Mouse (Mus musculus) right cerebral cortex, postnatal 25 days (tissue): Measurements from ENCODE around the gene Strn4.

Source experiments
- DNase-seq: peaks from one replicate; pipeline ENCODE4 v3.0.0; 2022

The Strn4 gene

GRCm38 (mm10) chr7:16843441-16844171 lies 27.9 kb downstream of the Strn4 start:
- DNase-seq: no peak

DNA sequence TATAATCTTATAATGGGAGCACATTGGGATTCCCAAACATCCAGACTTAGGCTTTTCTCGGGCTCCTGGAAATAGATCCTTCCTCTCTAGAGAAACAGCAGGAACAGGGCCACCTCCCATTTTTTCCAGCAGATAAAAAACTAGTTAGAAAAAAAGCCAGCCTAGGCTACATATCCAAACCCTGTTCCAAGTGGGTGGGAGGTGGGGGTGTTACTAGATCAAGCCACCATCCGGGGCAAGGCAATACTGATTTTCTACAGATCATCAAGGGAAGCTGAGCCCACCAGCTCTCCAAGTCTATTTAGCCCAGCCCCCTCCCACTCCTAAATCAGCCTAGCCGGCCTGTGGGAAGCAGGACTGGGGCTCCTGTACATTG lies 29.0 kb downstream of the Strn4 start:
- DNase-seq: no peak

GRCm38 (mm10) chr7:16845072-16845819 lies 29.6 kb downstream of the Strn4 start:
- DNase-seq: no peak

DNA sequence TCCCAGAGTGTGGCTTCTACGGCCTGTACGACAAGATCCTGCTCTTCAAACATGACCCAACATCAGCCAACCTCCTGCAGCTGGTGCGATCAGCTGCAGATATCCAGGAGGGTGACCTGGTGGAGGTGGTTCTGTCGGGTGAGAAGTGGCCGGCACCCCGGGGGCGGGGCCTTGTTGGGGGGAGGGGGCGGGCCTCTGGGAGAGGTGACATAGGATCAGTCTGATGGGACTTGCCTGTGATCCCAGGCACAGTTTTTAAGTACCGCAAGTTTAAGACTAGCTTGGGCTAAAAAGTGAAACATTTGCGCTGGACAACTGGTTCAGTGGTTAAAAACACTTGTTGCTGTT lies 30.1 kb downstream of the Strn4 start:
- DNase-seq: no peak

GRCm38 (mm10) chr7:16846775-16847174 lies 31.1 kb downstream of the Strn4 start:
- DNase-seq: no peak

DNA sequence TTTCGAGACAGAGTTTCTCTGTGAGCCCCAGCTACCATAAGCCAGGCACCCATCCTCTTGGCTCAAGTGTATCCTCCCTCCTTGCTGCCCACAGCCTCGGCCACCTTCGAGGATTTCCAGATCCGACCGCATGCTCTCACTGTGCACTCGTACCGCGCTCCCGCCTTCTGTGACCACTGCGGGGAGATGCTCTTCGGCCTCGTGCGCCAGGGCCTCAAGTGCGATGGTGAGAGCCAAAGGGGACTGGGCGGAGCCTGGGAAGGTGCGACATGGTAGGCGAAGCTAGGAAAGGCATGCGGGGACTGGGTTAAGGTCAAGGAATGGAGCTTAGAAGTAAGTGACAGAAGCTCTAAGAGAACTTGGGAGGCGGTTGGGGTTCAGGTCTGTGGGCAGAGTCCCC lies 31.8 kb downstream of the Strn4 start:
- no peak for DNase-seq

GRCm38 (mm10) chr7:16848579-16848978 lies 32.9 kb downstream of the Strn4 start:
- DNase-seq: peak; percentile 62

DNA sequence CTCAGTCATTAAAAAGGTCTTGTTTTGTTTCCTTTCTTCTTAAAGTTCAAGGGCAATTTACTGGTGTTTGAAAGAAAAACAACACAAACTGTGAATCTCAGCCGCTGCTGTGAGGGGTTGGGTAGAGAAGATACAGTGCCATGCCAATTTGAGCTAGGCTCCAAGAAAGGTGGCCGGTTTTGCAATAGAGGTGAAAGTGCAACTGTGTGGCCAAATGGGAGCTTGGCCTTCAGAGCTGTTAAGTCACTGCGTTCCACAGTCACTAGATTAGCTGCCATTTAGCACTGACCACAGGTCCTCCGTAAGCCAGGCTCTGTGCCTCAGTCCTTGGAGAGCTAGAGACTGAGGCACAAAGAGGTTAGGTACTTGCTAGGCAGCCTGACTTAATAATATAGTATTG lies 35.9 kb downstream of the Strn4 start:
- DNase-seq: no peak

DNA sequence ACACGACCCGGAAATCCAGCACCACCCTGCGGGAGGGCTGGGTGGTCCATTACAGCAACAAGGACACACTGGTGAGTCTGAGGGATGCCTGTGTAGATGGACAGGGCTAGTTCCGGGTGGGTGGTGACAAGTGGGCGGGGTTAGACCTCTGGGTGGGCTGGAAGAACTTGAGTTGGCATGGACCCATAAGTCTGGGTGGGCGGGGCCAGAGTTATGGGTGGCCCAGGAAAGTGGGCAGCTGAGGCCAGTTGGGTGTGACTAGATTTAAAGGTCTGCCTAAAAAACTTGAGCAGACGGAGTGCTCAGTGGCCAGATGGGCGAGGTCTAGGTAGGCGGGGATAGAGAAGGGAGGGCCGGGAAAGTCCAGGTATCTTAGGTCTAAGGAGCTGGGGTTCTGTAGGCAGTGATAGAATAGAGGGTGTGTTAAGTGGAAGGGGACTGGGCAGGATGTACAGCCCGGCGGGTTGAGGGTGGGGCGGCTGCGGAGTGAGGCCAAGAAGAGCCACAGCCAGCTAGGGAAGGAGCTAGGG lies 37.7 kb downstream of the Strn4 start:
- DNase-seq: no peak

GRCm38 (mm10) chr7:16858336-16858735 lies 42.6 kb downstream of the Strn4 start:
- no peak for DNase-seq

DNA sequence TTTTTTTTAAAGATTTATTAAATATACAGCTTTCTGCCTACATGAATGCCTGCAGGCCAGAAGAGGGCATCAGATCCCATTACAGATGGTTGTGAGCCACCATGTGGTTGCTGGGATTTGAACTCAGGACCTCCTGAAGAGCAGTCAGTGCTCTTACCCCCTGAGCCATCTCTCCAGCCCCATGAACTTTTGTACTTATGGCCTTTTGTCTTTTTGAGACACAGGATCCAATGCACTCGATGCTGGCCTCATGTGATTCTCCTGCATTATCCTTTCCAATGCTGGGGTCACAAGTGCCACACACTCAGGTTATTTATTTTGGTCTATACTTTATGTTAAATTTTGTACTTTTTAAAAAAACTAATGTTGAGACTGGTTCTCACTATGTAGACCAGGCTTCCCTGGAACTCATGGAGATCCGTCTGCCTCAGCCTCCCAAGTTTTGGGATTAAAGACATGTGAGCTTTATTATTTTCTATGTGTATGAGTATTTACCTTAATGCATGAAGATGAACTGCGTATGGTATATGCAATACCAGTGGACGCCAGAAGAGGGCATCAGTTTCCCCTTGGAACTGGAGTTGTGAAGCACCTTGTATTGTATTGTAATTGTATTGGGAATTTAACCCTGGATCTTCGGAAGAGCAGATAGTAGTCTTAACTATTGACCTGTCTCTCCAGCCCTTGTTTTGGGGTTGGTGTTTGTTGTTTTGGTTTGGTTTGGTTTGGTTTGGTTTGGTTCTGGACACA lies 44.4 kb downstream of the Strn4 start:
- no peak for DNase-seq

DNA sequence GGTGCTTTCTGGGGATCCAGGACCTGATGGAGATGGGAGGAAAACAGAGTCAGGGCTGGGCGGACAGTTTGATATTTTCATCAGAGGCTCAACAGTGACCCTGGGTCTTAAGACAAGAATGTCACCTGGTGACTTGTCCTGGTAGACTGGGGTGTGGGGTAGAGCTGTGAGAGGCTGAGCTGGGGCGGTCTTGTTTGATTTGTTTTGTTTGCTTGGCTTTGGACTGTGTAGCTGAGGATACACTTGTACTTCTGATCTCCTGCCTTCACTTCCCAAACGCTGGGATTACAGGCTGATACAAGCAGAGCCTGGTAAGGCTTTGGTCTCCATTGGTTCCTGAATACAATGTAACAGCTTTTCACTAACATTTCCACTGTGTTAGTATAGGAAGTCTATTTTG lies 51.8 kb downstream of the Strn4 start:
- no peak for DNase-seq

DNA sequence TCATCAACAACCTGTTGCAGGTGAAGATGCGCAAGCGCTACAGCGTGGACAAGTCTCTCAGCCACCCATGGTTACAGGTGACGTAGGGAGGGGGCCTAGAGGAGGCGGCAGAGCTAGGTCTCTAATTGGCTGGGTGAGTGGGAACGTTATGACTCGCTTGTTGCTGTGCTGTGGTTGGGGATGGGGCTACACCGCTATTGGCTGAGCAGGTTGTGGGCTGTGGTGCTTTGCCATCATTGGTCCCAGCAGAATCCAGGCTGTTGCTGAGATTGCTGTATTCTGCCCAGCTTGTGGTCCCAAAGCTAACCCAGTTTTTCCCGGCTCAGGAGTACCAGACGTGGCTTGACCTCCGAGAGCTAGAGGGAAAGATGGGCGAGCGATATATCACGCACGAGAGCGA lies 53.8 kb downstream of the Strn4 start:
- peak; percentile 93 for DNase-seq

GRCm38 (mm10) chr7:16871600-16871999 lies 55.9 kb downstream of the Strn4 start:
- no peak for DNase-seq

DNA sequence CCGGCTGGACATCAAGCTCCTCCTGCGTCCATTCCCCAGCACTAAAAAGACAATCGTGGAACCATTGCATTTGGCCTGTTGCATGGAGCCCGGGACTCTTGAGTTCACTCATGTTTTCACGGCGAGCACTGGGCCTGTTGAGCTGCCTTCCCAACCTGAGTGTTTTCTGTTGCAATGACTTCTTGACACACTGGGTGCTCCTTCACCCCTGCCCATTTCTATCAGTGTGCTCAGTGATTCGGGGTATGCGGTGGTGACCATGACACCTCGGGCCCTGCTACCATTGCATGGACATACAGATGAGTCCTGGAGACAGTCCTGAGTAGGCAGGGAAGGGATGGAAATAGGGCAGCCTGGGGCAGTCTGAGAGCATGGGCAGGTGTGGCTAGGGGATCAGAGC lies 56.8 kb downstream of the Strn4 start:
- DNase-seq: no peak

DNA sequence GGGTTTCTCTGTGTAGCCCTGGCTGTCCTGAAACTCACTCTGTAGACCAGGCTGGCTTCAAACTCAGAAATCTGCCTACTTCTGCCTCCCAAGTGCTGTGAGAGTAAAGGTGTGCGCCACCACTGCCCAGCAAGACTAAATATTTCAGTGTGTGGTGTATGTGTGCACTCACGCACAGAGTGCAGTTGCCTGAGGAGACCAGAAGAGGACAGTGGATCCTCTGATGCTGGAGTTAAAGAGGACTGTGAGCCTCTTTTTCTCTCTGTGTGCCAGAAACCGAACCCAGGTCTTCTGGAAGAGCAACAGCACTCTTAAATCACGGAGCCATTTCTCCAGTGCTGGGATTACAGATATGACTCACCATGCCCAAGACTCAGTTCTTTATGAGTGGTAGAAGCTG lies 57.7 kb downstream of the Strn4 start:
- no peak for DNase-seq

DNA sequence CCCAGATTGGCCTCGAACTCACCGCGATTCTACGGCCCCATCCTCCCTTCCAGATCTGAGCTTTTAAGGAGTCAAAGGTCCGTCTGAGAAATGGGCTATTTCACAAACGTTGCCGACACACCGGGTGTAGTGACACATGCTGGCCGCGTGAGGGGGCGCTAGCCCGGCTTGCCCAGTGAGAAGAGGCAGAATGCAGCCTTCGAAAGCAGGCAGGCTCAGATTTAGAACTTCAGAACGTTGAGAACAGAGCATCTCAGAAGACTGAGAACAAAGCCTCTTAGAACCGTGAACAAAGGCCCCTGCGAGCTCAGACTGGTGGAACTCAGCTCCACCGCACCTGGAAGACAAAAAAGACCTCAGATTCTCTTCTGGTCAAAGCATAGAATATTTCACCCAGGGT lies 58.5 kb downstream of the Strn4 start:
- DNase-seq: peak; percentile 75

- DNase-seq: peak; percentile 100
Observed at GRCm38 (mm10) chr7:16874756-16875309, 59.1 kb downstream of the Strn4 start.

GRCm38 (mm10) chr7:16875310-16875325 lies 59.4 kb downstream of the Strn4 start, which contains the start of gene Dact3:
Gene Dact3, plus strand, starts transcription at chr7:16875317.
- no peak for DNase-seq

DNA sequence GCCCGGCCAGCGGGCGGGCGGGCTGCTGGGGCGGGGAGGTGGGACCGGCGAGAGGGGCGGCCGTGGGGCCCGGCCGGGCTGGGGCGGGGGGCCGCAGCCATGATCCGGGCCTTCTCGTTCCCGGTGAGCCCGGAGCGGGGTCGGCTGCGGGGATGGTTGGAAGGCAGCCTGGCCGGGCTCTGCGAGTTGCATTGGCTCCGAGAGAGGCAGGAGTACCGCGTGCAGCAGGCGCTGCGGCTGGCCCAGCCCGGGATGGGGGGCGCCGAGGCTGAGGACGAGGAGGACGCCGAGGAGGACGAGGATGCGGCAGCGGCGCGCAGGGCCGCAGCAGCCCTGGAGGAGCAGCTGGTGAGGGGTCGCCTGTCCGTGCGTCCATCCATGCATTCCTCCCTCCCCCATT lies 59.6 kb downstream of the Strn4 start:
- DNase-seq: no peak

GRCm38 (mm10) chr7:16876006-16876405 lies 60.3 kb downstream of the Strn4 start:
- DNase-seq: no peak

DNA sequence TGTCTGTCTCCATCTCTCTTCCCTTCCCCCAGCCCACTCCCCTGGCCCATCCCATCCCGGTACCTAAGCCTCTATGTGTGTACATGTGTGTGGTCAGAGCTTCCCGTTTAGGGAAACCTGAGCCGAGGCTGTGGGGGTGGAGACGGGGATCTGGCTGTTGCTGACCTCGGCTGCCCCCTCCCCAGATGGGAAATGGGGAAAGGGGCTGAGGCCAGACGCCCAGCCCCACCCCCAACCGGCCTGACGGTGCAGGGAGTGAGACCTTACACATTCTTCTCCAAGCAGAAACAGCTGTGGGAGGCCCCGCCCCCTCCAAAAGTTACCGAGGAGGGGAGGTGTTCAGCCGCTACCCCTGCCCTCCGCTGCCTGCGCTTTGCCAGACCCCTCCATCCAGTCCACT lies 60.9 kb downstream of the Strn4 start:
- no peak for DNase-seq

- no peak for DNase-seq
Observed at GRCm38 (mm10) chr7:16877717-16878116, 62.0 kb downstream of the Strn4 start.
